Mouse (Mus musculus): Measurements from ENCODE around the gene Tmem30c. TPM values are rescaled to one million over a fixed set of nuclear protein-coding genes. Genes with fewer than 3 reads are reported as not detected.

The Tmem30c gene
- polyA plus RNA-seq, 1 experiment from 2014 or later, result 0.41 TPM

DNA sequence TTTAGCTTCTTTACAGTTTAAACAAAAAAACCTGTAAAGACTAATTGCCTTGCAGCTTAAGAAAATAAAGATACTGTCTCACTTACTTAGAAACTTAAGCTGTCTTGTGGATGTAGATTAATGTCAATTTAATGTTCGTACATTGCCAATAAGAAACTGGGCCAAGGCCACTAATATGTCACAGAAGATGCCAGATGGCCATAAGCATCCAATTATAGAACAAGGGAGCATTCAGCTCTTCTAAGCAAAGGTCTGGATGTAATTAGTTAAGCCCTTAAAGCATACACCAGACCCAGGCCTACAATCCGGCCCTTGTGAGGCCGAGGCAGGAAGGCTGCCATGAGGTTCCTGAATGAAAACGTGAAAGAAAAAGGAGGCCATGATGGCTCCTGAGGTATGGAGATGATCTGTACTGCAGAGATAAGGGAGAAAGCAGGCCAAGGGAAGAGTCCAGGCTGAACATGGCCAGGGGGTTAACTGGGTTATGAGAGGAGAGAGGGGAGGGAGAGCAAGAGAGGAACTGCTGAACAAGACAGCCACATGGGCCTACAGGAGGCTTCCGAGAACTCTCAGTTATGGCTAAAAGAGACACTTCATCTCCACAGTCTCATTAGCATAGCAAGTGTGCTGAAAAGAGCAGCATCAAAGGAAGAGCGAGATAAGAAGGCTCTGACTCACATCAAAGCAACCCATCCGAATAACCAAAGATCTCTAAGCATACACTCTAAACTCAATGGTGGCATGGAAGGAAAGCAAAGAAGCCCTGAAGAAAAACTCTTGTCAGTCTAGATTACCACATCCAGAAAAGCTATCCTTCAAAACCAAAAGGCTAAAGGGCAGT lies 26.8 kb upstream of the Tmem30c start:
- 64% methylated on average over 7 of the region's 7 CpGs for WGBS
- Histone ChIP-seq H3K4me1 (ENCODE audit: control insufficient read depth, insufficient read depth, low read length) (peaks cover 9% of the 10 kb centered on the region), H3K4me2 (replicated peaks; ENCODE audit: low read depth, low read length) (no peak overlapping the region), H3K27ac (ENCODE audit: low read depth, low read length) (peak overlapping the region; percentile 61), H3K36me3 (ENCODE audit: control insufficient read depth, insufficient read depth, low read length) (no peaks in the 10 kb centered on the region), H3K4me3 (ENCODE audit: low read length) (no peak overlapping the region), H3K9me3 (ENCODE audit: control insufficient read depth, low read length) (no peaks in the 10 kb centered on the region; the same call in 1 of the 2 replicates), H3K9ac (ENCODE audit: low read depth, low read length) (no peak overlapping the region), H3K27me3 (ENCODE audit: control insufficient read depth, insufficient read depth, low read length) (no peaks in the 10 kb centered on the region)
- ATAC-seq (ENCODE audit: low FRiP score, low TSS enrichment), result peak; percentile 66; the same call in 1 of the 2 replicates

DNA sequence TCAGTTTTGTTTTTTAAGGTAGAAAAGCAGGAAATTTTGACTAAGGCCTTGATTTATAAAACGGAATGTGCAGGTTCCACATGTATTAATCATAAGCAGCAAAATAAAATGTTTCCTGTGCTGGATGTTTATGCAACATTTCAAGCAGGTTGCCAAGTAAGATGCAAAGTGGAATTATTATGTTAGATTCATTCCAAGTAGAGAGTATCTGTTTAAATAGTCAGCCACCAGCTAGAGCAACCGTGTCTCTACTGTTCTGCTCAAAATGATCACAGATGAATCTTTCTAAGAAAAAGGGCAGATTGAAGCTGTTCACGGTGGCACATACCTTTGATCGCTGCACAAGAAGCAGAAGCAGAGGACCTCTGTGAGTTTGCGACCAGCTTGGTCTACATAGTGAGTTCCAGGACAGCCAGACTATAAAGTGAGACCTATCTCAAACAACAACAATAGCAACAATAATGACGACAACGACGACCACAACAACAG lies 26.0 kb upstream of the Tmem30c start:
- H3K9ac ChIP-seq (ENCODE audit: low read depth, low read length), result no peak overlapping the region
- H3K9me3 ChIP-seq (ENCODE audit: control insufficient read depth, low read length), result no peaks in the 10 kb centered on the region; the same call in 1 of the 2 replicates
- no peak; the same call in 1 of the 2 replicates for ATAC-seq (ENCODE audit: low FRiP score, low TSS enrichment)
- H3K36me3 ChIP-seq (ENCODE audit: control insufficient read depth, insufficient read depth, low read length), result no peaks in the 10 kb centered on the region
- H3K4me1 ChIP-seq (ENCODE audit: control insufficient read depth, insufficient read depth, low read length), result peaks cover 9% of the 10 kb centered on the region
- WGBS, result 55% methylated on average over 8 of the region's 8 CpGs
- no peak overlapping the region for H3K4me3 ChIP-seq (ENCODE audit: low read length)
- peak overlapping the region; percentile 55; the same call in 1 of the 2 replicates for H3K27ac ChIP-seq (ENCODE audit: low read depth, low read length)
- H3K4me2 ChIP-seq (replicated peaks; ENCODE audit: low read depth, low read length), result no peak overlapping the region
- no peaks in the 10 kb centered on the region for H3K27me3 ChIP-seq (ENCODE audit: control insufficient read depth, insufficient read depth, low read length)

DNA sequence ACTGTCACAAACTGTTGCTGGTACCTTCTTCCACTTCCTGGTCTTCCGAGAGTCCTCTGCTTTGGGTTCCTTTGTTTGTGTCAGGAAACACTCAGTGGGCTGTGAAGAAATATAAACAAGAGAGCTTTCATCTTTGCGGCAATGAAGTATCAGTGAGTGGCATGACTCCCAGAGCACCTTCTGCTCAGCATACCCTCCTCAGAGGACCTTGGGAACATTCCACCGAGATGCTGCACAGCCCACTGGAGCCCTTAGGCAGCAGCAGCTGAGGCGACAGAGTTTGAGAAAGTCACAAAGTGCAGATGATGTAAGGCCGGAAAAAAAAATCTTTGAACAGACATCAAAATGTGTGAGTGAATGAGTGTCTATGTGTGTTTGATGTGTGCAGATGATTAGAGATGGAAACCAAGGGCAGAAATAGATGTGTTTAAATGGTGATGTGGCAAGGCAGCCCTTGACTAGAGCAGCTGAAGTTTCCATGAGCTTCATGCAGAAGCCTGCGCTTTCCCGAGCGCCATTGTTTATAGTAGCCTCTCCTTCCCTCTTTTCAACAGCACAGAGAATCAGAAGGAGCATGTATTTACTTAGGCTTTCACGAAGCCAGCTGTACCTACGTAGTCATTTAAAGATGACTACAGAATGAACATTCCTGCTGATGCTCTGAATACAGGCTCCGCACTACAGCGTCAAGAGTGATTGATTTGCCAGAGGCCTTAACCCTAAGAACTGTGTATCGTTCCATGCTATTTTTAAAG lies 25.4 kb upstream of the Tmem30c start:
- H3K9ac ChIP-seq (ENCODE audit: low read depth, low read length), result no peak overlapping the region
- H3K4me3 ChIP-seq (ENCODE audit: low read length), result no peak overlapping the region
- H3K4me2 ChIP-seq (replicated peaks; ENCODE audit: low read depth, low read length), result no peak overlapping the region
- H3K27ac ChIP-seq (ENCODE audit: low read depth, low read length), result peak overlapping the region; percentile 55; the same call in 1 of the 2 replicates
- H3K9me3 ChIP-seq (ENCODE audit: control insufficient read depth, low read length), result no peaks in the 10 kb centered on the region; the same call in 1 of the 2 replicates
- ATAC-seq (ENCODE audit: low FRiP score, low TSS enrichment), result no peak
- H3K27me3 ChIP-seq (ENCODE audit: control insufficient read depth, insufficient read depth, low read length), result no peaks in the 10 kb centered on the region
- H3K36me3 ChIP-seq (ENCODE audit: control insufficient read depth, insufficient read depth, low read length), result no peaks in the 10 kb centered on the region
- WGBS, result 47% methylated on average over 13 of the region's 13 CpGs
- H3K4me1 ChIP-seq (ENCODE audit: control insufficient read depth, insufficient read depth, low read length), result peaks cover 9% of the 10 kb centered on the region

GRCm38 (mm10) chr16:57317127-57317526 lies 24.5 kb upstream of the Tmem30c start:
- Histone ChIP-seq H3K27me3 (ENCODE audit: control insufficient read depth, insufficient read depth, low read length) (no peaks in the 10 kb centered on the region), H3K9me3 (ENCODE audit: control insufficient read depth, low read length) (no peaks in the 10 kb centered on the region; the same call in 1 of the 2 replicates), H3K4me2 (replicated peaks; ENCODE audit: low read depth, low read length) (no peak overlapping the region), H3K9ac (ENCODE audit: low read depth, low read length) (no peak overlapping the region), H3K36me3 (ENCODE audit: control insufficient read depth, insufficient read depth, low read length) (no peaks in the 10 kb centered on the region), H3K27ac (ENCODE audit: low read depth, low read length) (no peak overlapping the region), H3K4me3 (ENCODE audit: low read length) (no peak overlapping the region), H3K4me1 (ENCODE audit: control insufficient read depth, insufficient read depth, low read length) (peaks cover 9% of the 10 kb centered on the region)
- WGBS, result 72% methylated on average over 4 of the region's 4 CpGs
- no peak for ATAC-seq (ENCODE audit: low FRiP score, low TSS enrichment)

- Histone ChIP-seq H3K27ac (ENCODE audit: low read depth, low read length) (no peak overlapping the region), H3K27me3 (ENCODE audit: control insufficient read depth, insufficient read depth, low read length) (no peaks in the 10 kb centered on the region), H3K4me3 (ENCODE audit: low read length) (no peak overlapping the region), H3K36me3 (ENCODE audit: control insufficient read depth, insufficient read depth, low read length) (no peaks in the 10 kb centered on the region), H3K4me1 (ENCODE audit: control insufficient read depth, insufficient read depth, low read length) (peaks cover 9% of the 10 kb centered on the region), H3K4me2 (replicated peaks; ENCODE audit: low read depth, low read length) (no peak overlapping the region), H3K9ac (ENCODE audit: low read depth, low read length) (no peak overlapping the region), H3K9me3 (ENCODE audit: control insufficient read depth, low read length) (no peaks in the 10 kb centered on the region; the same call in 1 of the 2 replicates)
- WGBS, result 91% methylated on average over 9 of the region's 9 CpGs
- ATAC-seq (ENCODE audit: low FRiP score, low TSS enrichment), result no peak
These were observed 22.4 kb upstream of the Tmem30c start for GRCm38 (mm10) chr16:57315026-57315425.

DNA sequence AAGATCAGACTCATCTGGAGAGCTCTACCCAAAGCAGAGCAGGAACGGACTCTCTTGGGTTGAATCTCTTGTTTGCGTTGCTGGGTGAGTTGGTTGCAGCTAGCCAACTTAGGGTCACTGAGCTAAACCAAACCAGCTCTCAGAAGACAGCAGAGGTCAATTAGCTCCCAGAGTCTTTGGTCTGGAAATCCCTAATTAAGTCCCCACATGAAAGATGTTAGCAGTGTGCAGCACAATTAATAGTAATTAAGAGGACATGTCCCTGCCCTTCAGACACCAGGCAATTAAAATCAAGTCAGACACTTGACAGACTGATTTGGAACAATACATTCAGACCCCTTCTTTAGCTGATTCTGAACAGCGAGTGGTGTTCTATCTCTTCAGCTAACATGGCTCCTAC lies 21.6 kb upstream of the Tmem30c start:
- no peak overlapping the region for H3K4me2 ChIP-seq (replicated peaks; ENCODE audit: low read depth, low read length)

DNA sequence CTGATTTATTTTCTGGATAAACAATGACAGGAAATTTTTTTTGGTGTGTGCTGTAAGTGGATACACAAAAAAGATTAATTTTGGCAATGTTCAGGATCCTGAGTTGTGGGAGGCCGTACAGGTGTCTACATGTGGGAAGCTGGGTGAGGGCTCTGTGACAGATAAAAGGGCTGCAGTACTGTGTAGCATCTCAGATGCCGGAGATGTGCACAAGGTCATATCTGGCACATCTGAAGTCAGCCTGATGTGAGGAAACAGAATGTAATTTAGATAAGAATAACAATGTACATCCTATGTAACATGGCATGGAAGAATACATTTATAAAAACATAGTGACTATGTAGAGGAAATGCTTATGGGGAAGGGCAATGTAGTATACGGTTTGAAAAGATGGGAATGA lies 20.8 kb upstream of the Tmem30c start:
- Histone ChIP-seq H3K4me1 (ENCODE audit: control insufficient read depth, insufficient read depth, low read length) (peaks cover 9% of the 10 kb centered on the region), H3K27ac (ENCODE audit: low read depth, low read length) (no peak overlapping the region), H3K36me3 (ENCODE audit: control insufficient read depth, insufficient read depth, low read length) (no peaks in the 10 kb centered on the region), H3K4me3 (ENCODE audit: low read length) (no peak overlapping the region), H3K4me2 (replicated peaks; ENCODE audit: low read depth, low read length) (no peak overlapping the region), H3K27me3 (ENCODE audit: control insufficient read depth, insufficient read depth, low read length) (no peaks in the 10 kb centered on the region), H3K9me3 (ENCODE audit: control insufficient read depth, low read length) (no peaks in the 10 kb centered on the region), H3K9ac (ENCODE audit: low read depth, low read length) (no peak overlapping the region)
- 81% methylated on average over 3 of the region's 3 CpGs for WGBS
- no peak for ATAC-seq (ENCODE audit: low FRiP score, low TSS enrichment)

More for the DNA sequence above, 21.6 kb upstream of the Tmem30c start:
- Histone ChIP-seq H3K9me3 (ENCODE audit: control insufficient read depth, low read length) (no peaks in the 10 kb centered on the region), H3K4me3 (ENCODE audit: low read length) (no peak overlapping the region), H3K36me3 (ENCODE audit: control insufficient read depth, insufficient read depth, low read length) (no peaks in the 10 kb centered on the region), H3K27me3 (ENCODE audit: control insufficient read depth, insufficient read depth, low read length) (no peaks in the 10 kb centered on the region), H3K4me1 (ENCODE audit: control insufficient read depth, insufficient read depth, low read length) (peaks cover 9% of the 10 kb centered on the region), H3K27ac (ENCODE audit: low read depth, low read length) (no peak overlapping the region), H3K9ac (ENCODE audit: low read depth, low read length) (no peak overlapping the region)
- no peak for ATAC-seq (ENCODE audit: low FRiP score, low TSS enrichment)
- 87% methylated on average over 3 of the region's 3 CpGs for WGBS

DNA sequence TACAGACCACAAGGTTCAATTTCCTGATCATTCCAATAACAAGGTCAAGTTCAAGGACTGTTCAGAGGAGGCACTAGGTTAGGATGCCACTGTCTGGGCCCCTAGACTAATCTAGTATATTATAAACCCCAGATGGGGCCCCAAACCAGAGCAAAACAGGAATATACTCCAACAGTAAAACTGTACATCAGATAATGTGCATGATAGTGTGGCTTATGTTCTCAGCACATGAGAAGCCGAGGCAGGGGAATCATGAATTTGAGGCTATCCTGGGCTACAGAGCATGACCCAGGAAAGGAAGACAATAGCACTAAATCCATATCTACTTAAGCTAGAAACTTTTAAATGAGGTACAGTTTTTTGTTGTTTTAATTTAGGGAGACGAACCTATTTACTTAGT lies 19.5 kb upstream of the Tmem30c start:
- no peaks in the 10 kb centered on the region for H3K9me3 ChIP-seq (ENCODE audit: control insufficient read depth, low read length)
- H3K4me2 ChIP-seq (replicated peaks; ENCODE audit: low read depth, low read length), result no peak overlapping the region
- no peaks in the 10 kb centered on the region for H3K4me1 ChIP-seq (ENCODE audit: control insufficient read depth, insufficient read depth, low read length)
- no peak overlapping the region for H3K27ac ChIP-seq (ENCODE audit: low read depth, low read length)
- H3K4me3 ChIP-seq (ENCODE audit: low read length), result no peak overlapping the region
- H3K27me3 ChIP-seq (ENCODE audit: control insufficient read depth, insufficient read depth, low read length), result no peaks in the 10 kb centered on the region
- H3K9ac ChIP-seq (ENCODE audit: low read depth, low read length), result no peak overlapping the region
- no peak for ATAC-seq (ENCODE audit: low FRiP score, low TSS enrichment)
- H3K36me3 ChIP-seq (ENCODE audit: control insufficient read depth, insufficient read depth, low read length), result no peaks in the 10 kb centered on the region
- 87% methylated on average over 2 of the region's 2 CpGs for WGBS

DNA sequence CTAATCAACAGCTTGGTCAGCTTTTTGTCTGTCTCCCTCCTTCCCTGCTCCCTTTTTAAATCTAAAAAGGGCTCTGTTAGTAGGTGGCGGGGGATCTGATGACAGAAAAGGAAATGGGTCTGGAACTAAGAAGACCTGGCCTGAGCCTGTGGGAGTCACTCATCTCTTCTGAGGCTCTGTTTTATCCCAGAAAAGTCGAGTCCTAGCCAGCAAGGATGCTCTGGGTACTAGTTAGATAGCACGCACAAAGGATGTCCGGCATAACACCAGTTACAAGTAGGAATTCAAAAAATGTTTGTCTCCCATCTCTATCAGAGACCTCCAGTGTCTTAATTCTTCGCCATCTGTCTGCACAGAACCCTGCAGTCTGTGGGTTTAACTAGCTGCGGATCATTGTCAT lies 12.8 kb upstream of the Tmem30c start:
- no peak overlapping the region for H3K9ac ChIP-seq (ENCODE audit: low read depth, low read length)
- ATAC-seq (ENCODE audit: low FRiP score, low TSS enrichment), result no peak
- no peak overlapping the region for H3K27ac ChIP-seq (ENCODE audit: low read depth, low read length)
- H3K27me3 ChIP-seq (ENCODE audit: control insufficient read depth, insufficient read depth, low read length), result no peaks in the 10 kb centered on the region
- no peaks in the 10 kb centered on the region for H3K4me1 ChIP-seq (ENCODE audit: control insufficient read depth, insufficient read depth, low read length)
- no peak overlapping the region for H3K4me3 ChIP-seq (ENCODE audit: low read length)
- 85% methylated on average over 6 of the region's 6 CpGs for WGBS
- H3K4me2 ChIP-seq (replicated peaks; ENCODE audit: low read depth, low read length), result no peak overlapping the region
- H3K9me3 ChIP-seq (ENCODE audit: control insufficient read depth, low read length), result no peaks in the 10 kb centered on the region
- H3K36me3 ChIP-seq (ENCODE audit: control insufficient read depth, insufficient read depth, low read length), result no peaks in the 10 kb centered on the region
